Mouse (Mus musculus): ENCODE data around the gene Golga7b.

Golga7b gene

GRCm38 (mm10) chr19:42247519-42247918, at the start of gene Golga7b:
TSS of gene Golga7b (plus strand) at chr19:42247574.
- DNase-seq (ENCODE audit: low read depth), result no peak

GRCm38 (mm10) chr19:42198026-42198425, 49.3 kb upstream of the Golga7b start:
- no peak for DNase-seq (ENCODE audit: low read depth)

GRCm38 (mm10) chr19:42201696-42202381, 45.5 kb upstream of the Golga7b start, which contains the start of gene Sfrp5:
TSS of gene Sfrp5 (minus strand) at chr19:42202252.
- DNase-seq (ENCODE audit: low read depth), result no peak

GRCm38 (mm10) chr19:42202467-42202866, 44.9 kb upstream of the Golga7b start:
- DNase-seq (ENCODE audit: low read depth), result no peak

GRCm38 (mm10) chr19:42204306-42204705, 43.1 kb upstream of the Golga7b start:
- no peak for DNase-seq (ENCODE audit: low read depth)

- no peak for DNase-seq (ENCODE audit: low read depth)
Measured at GRCm38 (mm10) chr19:42205201-42205600, 42.2 kb upstream of the Golga7b start.

GRCm38 (mm10) chr19:42209485-42209884, 37.9 kb upstream of the Golga7b start:
- no peak for DNase-seq (ENCODE audit: low read depth)

- no peak for DNase-seq (ENCODE audit: low read depth)
Measured at GRCm38 (mm10) chr19:42209976-42210375, 37.4 kb upstream of the Golga7b start.

GRCm38 (mm10) chr19:42211936-42212335, 35.4 kb upstream of the Golga7b start:
- DNase-seq (ENCODE audit: low read depth), result no peak

- DNase-seq (ENCODE audit: low read depth), result no peak
Measured at GRCm38 (mm10) chr19:42214601-42215000, 32.8 kb upstream of the Golga7b start.

- DNase-seq (ENCODE audit: low read depth), result no peak
Measured at GRCm38 (mm10) chr19:42216699-42217373, 30.5 kb upstream of the Golga7b start.

- DNase-seq (ENCODE audit: low read depth), result peak; percentile 15
Measured at GRCm38 (mm10) chr19:42217374-42217763, 30.0 kb upstream of the Golga7b start.

- DNase-seq (ENCODE audit: low read depth), result no peak
Measured at GRCm38 (mm10) chr19:42226451-42226850, 20.9 kb upstream of the Golga7b start.

- no peak for DNase-seq (ENCODE audit: low read depth)
Measured at GRCm38 (mm10) chr19:42229499-42230287, 17.7 kb upstream of the Golga7b start.

- DNase-seq (ENCODE audit: low read depth), result no peak
Measured at GRCm38 (mm10) chr19:42230288-42230568, 17.1 kb upstream of the Golga7b start.

- no peak for DNase-seq (ENCODE audit: low read depth)
Measured at GRCm38 (mm10) chr19:42230986-42231385, 16.4 kb upstream of the Golga7b start.

- DNase-seq (ENCODE audit: low read depth), result no peak
Measured at GRCm38 (mm10) chr19:42237602-42238340, 9.6 kb upstream of the Golga7b start.

GRCm38 (mm10) chr19:42238341-42238715, 9.0 kb upstream of the Golga7b start:
- DNase-seq (ENCODE audit: low read depth), result no peak

- no peak for DNase-seq (ENCODE audit: low read depth)
Measured at GRCm38 (mm10) chr19:42240881-42241280, 6.5 kb upstream of the Golga7b start.

GRCm38 (mm10) chr19:42243401-42243800, 4.0 kb upstream of the Golga7b start:
- no peak for DNase-seq (ENCODE audit: low read depth)

GRCm38 (mm10) chr19:42246626-42247025, 748 bp upstream of the Golga7b start:
- DNase-seq (ENCODE audit: low read depth), result no peak

All from naive thymus-derived CD4-positive, alpha-beta T cell, adult 2 months (primary cell).